8 mouse cellular contexts compared by ENCODE assay signal in the genomic region with DNA sequence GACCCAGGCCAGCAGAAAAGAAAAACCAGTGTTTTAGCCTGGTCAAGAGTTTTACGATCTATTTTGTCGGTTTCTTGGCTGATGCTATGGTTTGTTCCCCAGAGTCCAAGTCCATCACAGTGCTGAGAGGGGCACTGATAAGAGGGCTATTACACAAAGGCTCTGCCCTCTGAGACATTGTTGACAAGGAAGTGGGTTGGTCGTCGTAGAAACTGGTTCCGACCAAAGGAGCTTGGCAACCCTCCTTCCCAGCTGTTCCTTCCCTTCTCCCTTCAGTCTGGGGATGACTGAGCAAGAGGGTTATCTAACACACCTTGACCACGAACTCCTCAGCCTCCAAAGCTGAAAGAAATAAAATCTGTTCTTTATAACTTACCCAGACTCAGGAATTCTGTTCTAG. TPM values are rescaled to one million over a fixed set of nuclear protein-coding genes. Genes with fewer than 3 reads are reported as not detected.
A peak's percentile ranks its signal among the peaks of the same experiment; 100 is the strongest.
DNase-seq lines count a peak whose midpoint lies in the region; ATAC-seq and TF ChIP-seq lines count a peak whose summit lies in the region.

TSS of gene Gsdme (minus strand) at position 193 of the 400 bp plus-strand sequence.

- H3K4me3 ChIP-seq in kidney, adult 2 months (ENCODE audit: insufficient read depth, low read depth, low read length) = no peak within 1 kb of the TSS
- H3K4me3 ChIP-seq in bone marrow, adult 2 months (replicated peaks; ENCODE audit: control insufficient read depth, low read depth, low read length) = no peak within 1 kb of the TSS
- H3K4me3 ChIP-seq in hindbrain, embryonic 14.5 days (replicated peaks; ENCODE audit: low read length) = no peak within 1 kb of the TSS

- no peak within 1 kb of the TSS for H3K27ac ChIP-seq in kidney, adult 2 months (ENCODE audit: insufficient read depth, low read depth, low read length)
- no peak within 1 kb of the TSS for H3K27ac ChIP-seq in bone marrow, adult 2 months (ENCODE audit: control insufficient read depth, insufficient read depth, low read depth, low read length, poor library complexity)
- no peak within 1 kb of the TSS for H3K27ac ChIP-seq in hindbrain, embryonic 14.5 days

- TF ChIP-seq POLR2A in kidney, adult 2 months (IDR thresholded peaks at IDR 0.05; ENCODE audit: low read depth, low read length) = no peak
- TF ChIP-seq POLR2A in bone marrow, adult 2 months (IDR thresholded peaks at IDR 0.05; ENCODE audit: borderline replicate concordance, control insufficient read depth, low read depth, low read length) = no peak

- H3K4me2 ChIP-seq in hindbrain, embryonic 14.5 days (replicated peaks) = no peak within 1 kb of the TSS

- H3K9me3 ChIP-seq in hindbrain, embryonic 14.5 days (ENCODE audit: control insufficient read depth, low read length) = no peaks in the 10 kb centered on the region

- peaks cover 6% of the 10 kb centered on the region; the same call in 1 of the 2 replicates for H3K4me1 ChIP-seq in kidney, adult 2 months (ENCODE audit: control insufficient read depth, insufficient read depth, low read length)
- H3K4me1 ChIP-seq in bone marrow, adult 2 months (ENCODE audit: control insufficient read depth, insufficient read depth, low read length) = peaks cover 2% of the 10 kb centered on the region; the same call in 1 of the 2 replicates
- peaks cover 24% of the 10 kb centered on the region for H3K4me1 ChIP-seq in hindbrain, embryonic 14.5 days (replicated peaks; ENCODE audit: control insufficient read depth, insufficient read depth, low read length)

- no peak for ATAC-seq in hindbrain, embryonic 14.5 days (ENCODE audit: low FRiP score)
- ATAC-seq in megakaryocyte, adult 5-6 weeks (ENCODE audit: poor library complexity, severe bottlenecking) = no peak

- intact Hi-C loops in gastrocnemius, postnatal 36 days (cut with DNase I) = no loop called here

- no peaks in the 10 kb centered on the region for H3K36me3 ChIP-seq in kidney, adult 2 months (ENCODE audit: control insufficient read depth, insufficient read depth, low read length)
- no peaks in the 10 kb centered on the region for H3K36me3 ChIP-seq in hindbrain, embryonic 14.5 days (replicated peaks; ENCODE audit: control insufficient read depth, insufficient read depth)

- WGBS in kidney, adult 2 months = 61% methylated on average over 6 of the region's 6 CpGs
- WGBS in bone marrow, adult 2 months = 20% methylated on average over 6 of the region's 6 CpGs
- 79% methylated on average over 6 of the region's 6 CpGs for WGBS in hindbrain, embryonic 14.5 days

- H3K9ac ChIP-seq in hindbrain, embryonic 14.5 days = no peak within 1 kb of the TSS

- H3K27me3 ChIP-seq in kidney, adult 2 months (replicated peaks; ENCODE audit: control insufficient read depth, insufficient read depth, low read length) = no peaks in the 10 kb centered on the region
- H3K27me3 ChIP-seq in hindbrain, embryonic 14.5 days (ENCODE audit: control insufficient read depth, insufficient read depth, low read length) = no peaks in the 10 kb centered on the region

- TF ChIP-seq CTCF in kidney, adult 2 months (conservative IDR thresholded peaks at IDR 0.05; ENCODE audit: insufficient read depth, insufficient read length, low read depth, low read length) = no peak
- TF ChIP-seq CTCF in bone marrow, adult 2 months (IDR thresholded peaks at IDR 0.05; ENCODE audit: control insufficient read depth, insufficient read depth, low read length) = no peak

- DNase-seq in kidney, adult 2 months = peak; percentile 24
- no peak for DNase-seq in kidney, adult 18-20 months
- no peak for DNase-seq in hindbrain, embryonic 14.5 days (ENCODE audit: low spot score)
- no peak for DNase-seq in retina, embryonic 14.5 days (ENCODE audit: low spot score)
- DNase-seq in spleen, postnatal 36 days (ENCODE audit: low spot score in 2 of 2) = no peak
- DNase-seq in gastrocnemius, postnatal 36 days = no peak

RNA-seq across cellular contexts. Expression of gene Gsdme, which starts in this region (rescaled TPM):
- polyA plus RNA-seq in kidney, adult 2 months (2012; rRNA removed) = 4.5 and 5.4 TPM in 2 replicates
- polyA plus RNA-seq in bone marrow, adult 2 months (2011; ENCODE audit: insufficient read depth, insufficient read length, low replicate concordance, missing spikeins) = 4.7 and 16.1 TPM in 2 replicates
- 78.3 and 83.8 TPM in 2 replicates for polyA plus RNA-seq in hindbrain, embryonic 14.5 days (2014; fragmentation: Nextera tagmentation; extraction: Ambion mirVana)
- 17.1 and 17.9 TPM in 2 replicates for total RNA-seq in megakaryocyte, adult 5-6 weeks (2015)
- total RNA-seq in megakaryocyte, adult 5-6 weeks (2017) = 18.6 and 31.3 TPM in 2 replicates
- under 1 TPM; 0.48 to 0.62 TPM for total RNA-seq in gastrocnemius, postnatal 36 days (2021)

Comparison
In these comparisons a context has a peak if more than half of its experiments do, and no peak if none do; other contexts are left out.
1. RNA of gene Gsdme (total RNA-seq): 17.1 to 31.3 TPM in megakaryocyte, adult 5-6 weeks; 0.48 to 0.62 TPM in gastrocnemius, postnatal 36 days; every median in the first group is over 10 times any median in the second.